Comparison of ENCODE assay signal across 20 mouse cellular contexts in genomic region chr4:116689309-116689876, GRCm38 (mm10). TPM values are rescaled to one million over a fixed set of nuclear protein-coding genes. Genes with fewer than 3 reads are reported as not detected.
DNase-seq lines count a peak whose midpoint lies in the region; ATAC-seq and TF ChIP-seq lines count a peak whose summit lies in the region.
"Had no signal": no experiment of that assay in that cellular context is flagged by ENCODE, and none has a peak within 500 bp of the region (broad histone marks: within the 10 kb centered on the region; RNA-seq: fewer than 3 reads in every experiment).

No protein-coding gene starts in this region.

- no peak for TF ChIP-seq CTCF in liver, adult 2 months (IDR thresholded peaks at IDR 0.05; ENCODE audit: low read depth, low read length)
- TF ChIP-seq CTCF in bone marrow macrophage, adult 2 months (IDR thresholded peaks at IDR 0.05; ENCODE audit: low read depth, low read length): no peak
- no peak for TF ChIP-seq CTCF in kidney, postnatal 0 days (IDR thresholded peaks at IDR 0.05; ENCODE audit: low read depth)
- no peak for TF ChIP-seq CTCF in liver, postnatal 0 days (IDR thresholded peaks at IDR 0.05; ENCODE audit: low read depth)

- peaks cover 21% of the 10 kb centered on the region; the same call in 1 of the 2 replicates for H3K79me2 ChIP-seq in liver, adult 2 months (ENCODE audit: control insufficient read depth, insufficient read depth, low read length)

- peaks cover 32% of the 10 kb centered on the region for H3K4me1 ChIP-seq in liver, adult 2 months (ENCODE audit: control insufficient read depth, insufficient read depth, low read length)
- H3K4me1 ChIP-seq in liver, embryonic 11.5 days (replicated peaks; ENCODE audit: control insufficient read depth, insufficient read depth, low read length): peaks cover 18% of the 10 kb centered on the region
- peaks cover 20% of the 10 kb centered on the region for H3K4me1 ChIP-seq in bone marrow macrophage, adult 2 months (ENCODE audit: control insufficient read depth, insufficient read depth, low read length)
- H3K4me1 ChIP-seq in kidney, postnatal 0 days (replicated peaks; ENCODE audit: insufficient read depth, low read length): peaks cover 8% of the 10 kb centered on the region; the same call in 1 of the 2 replicates
- peaks cover 23% of the 10 kb centered on the region for H3K4me1 ChIP-seq in liver, postnatal 0 days (ENCODE audit: insufficient read depth)

- 32% methylated on average over 4 of the region's 4 CpGs for WGBS in liver, adult 2 months
- WGBS in liver, embryonic 11.5 days: 87% methylated on average over 4 of the region's 4 CpGs
- 72% methylated on average over 4 of the region's 4 CpGs for WGBS in kidney, postnatal 0 days
- WGBS in liver, postnatal 0 days (ENCODE audit: insufficient replicate concordance): 72% methylated on average over 4 of the region's 4 CpGs

- H3K9me3 ChIP-seq in liver, embryonic 11.5 days (ENCODE audit: control insufficient read depth, low read length): no peaks in the 10 kb centered on the region
- no peaks in the 10 kb centered on the region for H3K9me3 ChIP-seq in kidney, postnatal 0 days (replicated peaks; ENCODE audit: low read length)
- no peaks in the 10 kb centered on the region for H3K9me3 ChIP-seq in liver, postnatal 0 days (ENCODE audit: low read length)
- H3K9me3 ChIP-seq: embryonic facial prominence, embryonic 10.5 days; forebrain, embryonic 13.5 days; hindbrain, embryonic 10.5 days; limb, embryonic 15.5 days; megakaryocyte, embryonic 14.5 days had no signal

- TF ChIP-seq POLR2A in liver, adult 2 months (IDR thresholded peaks at IDR 0.05; ENCODE audit: extremely low read depth, insufficient read depth, low read length): no peak
- no peak for TF ChIP-seq POLR2A in bone marrow macrophage, adult 2 months (IDR thresholded peaks at IDR 0.05; ENCODE audit: borderline replicate concordance, low read depth, low read length)

- H3K27ac ChIP-seq in liver, adult 2 months (replicated peaks; ENCODE audit: insufficient read depth, low read depth, low read length): peak overlapping the region; percentile 33; the same call in 1 of the 2 replicates
- no peak overlapping the region for H3K27ac ChIP-seq in liver, embryonic 11.5 days (ENCODE audit: low read depth, low read length)
- H3K27ac ChIP-seq in bone marrow macrophage, adult 2 months (ENCODE audit: insufficient read depth, low read depth, low read length): no peak overlapping the region
- peak overlapping the region; percentile 1; the same call in 1 of the 2 replicates for H3K27ac ChIP-seq in kidney, postnatal 0 days
- H3K27ac ChIP-seq in liver, postnatal 0 days (ENCODE audit: low read depth): no peak overlapping the region
- H3K27ac ChIP-seq: embryonic facial prominence, embryonic 10.5 days; forebrain, embryonic 13.5 days; hindbrain, embryonic 10.5 days; limb, embryonic 15.5 days had no signal

- no peak for ATAC-seq in liver, embryonic 11.5 days (replicated peaks; ENCODE audit: low FRiP score)
- no peak for ATAC-seq in kidney, postnatal 0 days (replicated peaks; ENCODE audit: low FRiP score, low read depth)
- ATAC-seq in liver, postnatal 0 days: no peak
- ATAC-seq: forebrain, embryonic 13.5 days; inflammation-experienced regulatory T-cells, adult 6 months had no signal

- H3K27me3 ChIP-seq in liver, adult 2 months (ENCODE audit: control insufficient read depth, insufficient read depth, low read length): no peaks in the 10 kb centered on the region
- no peaks in the 10 kb centered on the region for H3K27me3 ChIP-seq in liver, embryonic 11.5 days (replicated peaks; ENCODE audit: control insufficient read depth, insufficient read depth, low read length)
- no peaks in the 10 kb centered on the region for H3K27me3 ChIP-seq in kidney, postnatal 0 days (ENCODE audit: insufficient read depth, low read length)
- H3K27me3 ChIP-seq in liver, postnatal 0 days (ENCODE audit: insufficient read depth, low read length): no peaks in the 10 kb centered on the region
- H3K27me3 ChIP-seq: forebrain, embryonic 13.5 days; limb, embryonic 15.5 days; megakaryocyte, embryonic 14.5 days had no signal

- DNase-seq in liver, adult 2 months (ENCODE audit: extremely low read depth, low read depth, low spot score): peak; percentile 76
- no peak for DNase-seq in liver, embryonic 11.5 days (ENCODE audit: low spot score)
- DNase-seq in kidney, postnatal 0 days (ENCODE audit: low spot score): no peak
- DNase-seq in liver, postnatal 0 days: no peak
- no peak for DNase-seq in adrenal gland, adult 18-20 months (ENCODE audit: low spot score in 2 of 2)
- no peak for DNase-seq in lung, postnatal 4 days
- DNase-seq: adrenal gland, postnatal 25 days; cerebellum, adult 18-20 months; cerebellum, postnatal 36 days; gastrocnemius, postnatal 25 days; right cerebral cortex, postnatal 14 days; spleen, adult 18-20 months; thymus, postnatal 25 days had no signal

- TF ChIP-seq EP300 in liver, postnatal 0 days (IDR thresholded peaks at IDR 0.05; ENCODE audit: low read depth): no peak

- H3K9ac ChIP-seq in liver, adult 2 months (ENCODE audit: low read depth, low read length): no peak overlapping the region
- H3K9ac ChIP-seq in liver, embryonic 11.5 days (ENCODE audit: low read depth, low read length): no peak overlapping the region
- no peak overlapping the region for H3K9ac ChIP-seq in kidney, postnatal 0 days (ENCODE audit: low read depth, low read length)
- peak overlapping the region; percentile 12; the same call in 1 of the 2 replicates for H3K9ac ChIP-seq in liver, postnatal 0 days (replicated peaks)
- H3K9ac ChIP-seq: forebrain, embryonic 13.5 days; limb, embryonic 15.5 days had no signal

- H3K36me3 ChIP-seq in liver, adult 2 months (ENCODE audit: control insufficient read depth, insufficient read depth, low read length): peaks cover 66% of the 10 kb centered on the region
- peaks cover 31% of the 10 kb centered on the region for H3K36me3 ChIP-seq in liver, embryonic 11.5 days (ENCODE audit: control insufficient read depth, insufficient read depth, low read length)
- peaks cover 31% of the 10 kb centered on the region for H3K36me3 ChIP-seq in kidney, postnatal 0 days (ENCODE audit: insufficient read depth, low read length)
- H3K36me3 ChIP-seq in liver, postnatal 0 days (replicated peaks; ENCODE audit: insufficient read depth, low read length): peaks cover 30% of the 10 kb centered on the region

- H3K4me3 ChIP-seq in liver, adult 2 months (ENCODE audit: insufficient read depth, low read depth, low read length): peak overlapping the region; percentile 20; the same call in 1 of the 2 replicates
- no peak overlapping the region for H3K4me3 ChIP-seq in liver, embryonic 11.5 days (ENCODE audit: low read depth, low read length)
- H3K4me3 ChIP-seq in bone marrow macrophage, adult 2 months (ENCODE audit: insufficient read depth, low read length): peak overlapping the region; percentile 35
- H3K4me3 ChIP-seq in kidney, postnatal 0 days (replicated peaks; ENCODE audit: low read depth, low read length): no peak overlapping the region
- peak overlapping the region; percentile 6; the same call in 1 of the 2 replicates for H3K4me3 ChIP-seq in liver, postnatal 0 days (ENCODE audit: low read depth, low read length)
- H3K4me3 ChIP-seq: embryonic facial prominence, embryonic 10.5 days; forebrain, embryonic 13.5 days; hindbrain, embryonic 10.5 days; limb, embryonic 15.5 days; megakaryocyte, embryonic 14.5 days had no signal

- H3K4me2 ChIP-seq in liver, embryonic 11.5 days: no peak overlapping the region
- H3K4me2 ChIP-seq in kidney, postnatal 0 days (ENCODE audit: low read length): no peak overlapping the region
- H3K4me2 ChIP-seq in liver, postnatal 0 days (ENCODE audit: low read depth, low read length): peak overlapping the region; percentile 78
- H3K4me2 ChIP-seq: forebrain, embryonic 13.5 days; limb, embryonic 15.5 days had no signal

RNA-seq across cellular contexts. Expression of gene Prdx1, which starts 4.0 kb away (rescaled TPM):
- total RNA-seq in liver, adult 2 months (2014; rRNA removed): 868 and 925 TPM in 2 replicates
- 376 and 421 TPM in 2 replicates for polyA plus RNA-seq in liver, adult 2 months (2012; rRNA removed)
- 1,160 and 1,259 TPM in 2 replicates for polyA plus RNA-seq in liver, embryonic 11.5 days (2014; fragmentation: Nextera tagmentation; extraction: Ambion mirVana)
- polyA plus RNA-seq in bone marrow macrophage, adult 2 months (2012; ENCODE audit: insufficient read depth, insufficient read length, missing spikeins): 2,298 and 2,420 TPM in 2 replicates
- 2,101 and 2,104 TPM in 2 replicates for polyA plus RNA-seq in kidney, postnatal 0 days (2015; fragmentation: Nextera tagmentation; extraction: Ambion mirVana)
- polyA plus RNA-seq in liver, postnatal 0 days (2015; fragmentation: Nextera tagmentation; extraction: Ambion mirVana): 2,167 and 2,192 TPM in 2 replicates
- 100 to 1,000 TPM; 648 to 719 TPM for total RNA-seq in adrenal gland, adult 18-20 months (2021)

RNA-seq across cellular contexts. Expression of gene Mmachc, which starts 18.8 kb away (rescaled TPM):
- total RNA-seq in liver, adult 2 months (2014; rRNA removed): 10.3 and 11.3 TPM in 2 replicates
- 15.7 and 17.3 TPM in 2 replicates for polyA plus RNA-seq in liver, adult 2 months (2012; rRNA removed)
- 24.2 and 27.4 TPM in 2 replicates for polyA plus RNA-seq in liver, embryonic 11.5 days (2014; fragmentation: Nextera tagmentation; extraction: Ambion mirVana)
- polyA plus RNA-seq in bone marrow macrophage, adult 2 months (2012; ENCODE audit: insufficient read depth, insufficient read length, missing spikeins): 3.6 and 4.5 TPM in 2 replicates
- polyA plus RNA-seq in kidney, postnatal 0 days (2015; fragmentation: Nextera tagmentation; extraction: Ambion mirVana): 20.3 and 21.8 TPM in 2 replicates
- polyA plus RNA-seq in liver, postnatal 0 days (2015; fragmentation: Nextera tagmentation; extraction: Ambion mirVana): 10.8 and 10.9 TPM in 2 replicates
- total RNA-seq in adrenal gland, adult 18-20 months (2021): 10 to 100 TPM; 32.3 to 40.3 TPM

RNA-seq across cellular contexts. Expression of gene Ccdc163, which starts 18.9 kb away (rescaled TPM):
- 2.7 and 4.2 TPM in 2 replicates for total RNA-seq in liver, adult 2 months (2014; rRNA removed)
- 9.3 and 13.1 TPM in 2 replicates for polyA plus RNA-seq in liver, adult 2 months (2012; rRNA removed)
- polyA plus RNA-seq in liver, embryonic 11.5 days (2014; fragmentation: Nextera tagmentation; extraction: Ambion mirVana): 24.4 and 25.1 TPM in 2 replicates
- 54.8 and 71.5 TPM in 2 replicates for polyA plus RNA-seq in bone marrow macrophage, adult 2 months (2012; ENCODE audit: insufficient read depth, insufficient read length, missing spikeins)
- polyA plus RNA-seq in kidney, postnatal 0 days (2015; fragmentation: Nextera tagmentation; extraction: Ambion mirVana): 24.5 and 25.8 TPM in 2 replicates
- polyA plus RNA-seq in liver, postnatal 0 days (2015; fragmentation: Nextera tagmentation; extraction: Ambion mirVana): 6.1 and 8.4 TPM in 2 replicates
- total RNA-seq in adrenal gland, adult 18-20 months (2021): 10 to 100 TPM; 15.4 to 15.5 TPM

RNA-seq across cellular contexts. Expression of gene Tesk2, which starts 31.4 kb away (rescaled TPM):
- 11.5 and 13.6 TPM in 2 replicates for total RNA-seq in liver, adult 2 months (2014; rRNA removed)
- 7.2 and 7.8 TPM in 2 replicates for polyA plus RNA-seq in liver, adult 2 months (2012; rRNA removed)
- polyA plus RNA-seq in liver, embryonic 11.5 days (2014; fragmentation: Nextera tagmentation; extraction: Ambion mirVana): 3.1 and 4.3 TPM in 2 replicates
- polyA plus RNA-seq in bone marrow macrophage, adult 2 months (2012; ENCODE audit: insufficient read depth, insufficient read length, missing spikeins): 13.2 and 15.2 TPM in 2 replicates
- 8.0 and 8.3 TPM in 2 replicates for polyA plus RNA-seq in kidney, postnatal 0 days (2015; fragmentation: Nextera tagmentation; extraction: Ambion mirVana)
- polyA plus RNA-seq in liver, postnatal 0 days (2015; fragmentation: Nextera tagmentation; extraction: Ambion mirVana): 5.8 and 6.2 TPM in 2 replicates
- 1 to 10 TPM; 2.6 to 2.7 TPM for total RNA-seq in adrenal gland, adult 18-20 months (2021)

RNA-seq across cellular contexts. Expression of gene Akr1a1, which starts 37.9 kb away (rescaled TPM):
- 337 and 363 TPM in 2 replicates for total RNA-seq in liver, adult 2 months (2014; rRNA removed)
- polyA plus RNA-seq in liver, adult 2 months (2012; rRNA removed): 517 and 533 TPM in 2 replicates
- polyA plus RNA-seq in liver, embryonic 11.5 days (2014; fragmentation: Nextera tagmentation; extraction: Ambion mirVana): 449 and 453 TPM in 2 replicates
- polyA plus RNA-seq in bone marrow macrophage, adult 2 months (2012; ENCODE audit: insufficient read depth, insufficient read length, missing spikeins): 1,749 and 1,754 TPM in 2 replicates
- 966 and 1,010 TPM in 2 replicates for polyA plus RNA-seq in kidney, postnatal 0 days (2015; fragmentation: Nextera tagmentation; extraction: Ambion mirVana)
- polyA plus RNA-seq in liver, postnatal 0 days (2015; fragmentation: Nextera tagmentation; extraction: Ambion mirVana): 320 and 321 TPM in 2 replicates
- total RNA-seq in adrenal gland, adult 18-20 months (2021): 100 to 1,000 TPM; 822 to 909 TPM

Comparison
In these comparisons a context has a peak if more than half of its experiments do, and no peak if none do; other contexts are left out.
1. H3K27ac ChIP-seq: peak in liver, adult 2 months (single experiment) and kidney, postnatal 0 days (single experiment); none in liver, embryonic 11.5 days (single experiment), bone marrow macrophage, adult 2 months (single experiment) and liver, postnatal 0 days (single experiment).
2. H3K4me3 ChIP-seq: peak in liver, adult 2 months (single experiment), bone marrow macrophage, adult 2 months (single experiment) and liver, postnatal 0 days (single experiment); none in liver, embryonic 11.5 days (single experiment) and kidney, postnatal 0 days (single experiment).